Mouse (Mus musculus): ENCODE results near the gene Arhgef3.
"Not testable (repeated sequence)": the region's sequence is repeated elsewhere in the genome, so short reads cannot be mapped to it uniquely, and the experiment has no call there.

Gene Arhgef3

DNA sequence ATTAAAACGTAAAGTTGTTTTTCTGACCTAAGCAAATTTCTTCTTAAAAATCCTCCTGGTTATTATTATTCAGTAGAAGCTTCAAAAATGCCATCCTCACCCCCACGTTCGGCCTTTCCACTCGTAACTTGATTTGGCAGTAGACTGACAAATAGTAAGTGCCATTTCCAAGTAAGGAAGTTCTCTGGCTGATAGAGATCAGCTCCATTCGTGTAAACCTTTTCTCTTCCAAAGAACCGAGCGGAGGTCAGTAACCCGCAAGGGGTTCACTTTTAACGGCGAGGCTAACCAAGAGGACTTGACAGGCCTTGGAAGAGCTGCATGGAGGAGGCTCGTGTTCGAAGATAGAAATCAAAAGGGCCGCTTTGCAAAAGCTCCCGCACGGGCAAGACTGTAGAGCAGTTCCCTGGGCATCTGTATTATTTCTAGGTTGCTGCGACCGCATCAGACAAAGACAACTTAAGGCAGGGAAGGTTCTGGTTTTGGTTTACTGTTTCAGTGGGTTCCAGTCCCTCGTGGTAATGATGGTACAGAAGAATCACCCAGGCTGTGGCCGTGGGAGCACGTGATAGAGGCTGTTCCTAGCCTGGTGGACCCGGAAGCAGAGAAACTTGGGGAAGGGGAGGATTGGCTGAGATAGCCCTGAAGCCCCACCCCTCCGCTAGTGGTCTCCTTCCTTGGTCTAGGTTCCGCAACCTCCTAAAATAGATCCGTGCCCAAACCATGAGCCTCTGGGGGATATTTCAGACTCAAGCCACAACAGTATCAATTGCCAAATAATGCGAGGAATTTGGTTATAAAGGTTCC is 117.5 kb downstream of the Arhgef3 start:
- no peak for DNase-seq (ENCODE audit: low spot score)

DNA sequence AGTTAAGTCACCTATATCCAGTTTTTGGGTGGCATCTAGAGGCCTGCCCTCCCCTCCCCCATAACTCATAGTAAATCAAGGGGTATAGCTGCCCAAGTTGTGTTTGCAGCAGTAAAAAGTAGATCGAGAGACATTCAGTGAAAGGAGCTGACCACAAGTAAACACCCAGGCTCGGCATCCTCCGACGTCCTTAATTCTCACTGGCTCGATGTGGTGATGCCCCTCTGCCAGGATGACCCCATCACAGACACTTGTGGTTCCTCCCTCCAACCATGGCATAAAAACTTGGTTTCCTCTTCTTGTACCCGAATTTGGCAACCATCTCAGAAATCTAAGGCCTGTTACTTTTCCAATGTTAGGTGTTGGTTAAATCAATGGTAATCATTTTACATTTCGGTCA is 118.4 kb downstream of the Arhgef3 start:
- DNase-seq (ENCODE audit: low spot score): no peak

DNA sequence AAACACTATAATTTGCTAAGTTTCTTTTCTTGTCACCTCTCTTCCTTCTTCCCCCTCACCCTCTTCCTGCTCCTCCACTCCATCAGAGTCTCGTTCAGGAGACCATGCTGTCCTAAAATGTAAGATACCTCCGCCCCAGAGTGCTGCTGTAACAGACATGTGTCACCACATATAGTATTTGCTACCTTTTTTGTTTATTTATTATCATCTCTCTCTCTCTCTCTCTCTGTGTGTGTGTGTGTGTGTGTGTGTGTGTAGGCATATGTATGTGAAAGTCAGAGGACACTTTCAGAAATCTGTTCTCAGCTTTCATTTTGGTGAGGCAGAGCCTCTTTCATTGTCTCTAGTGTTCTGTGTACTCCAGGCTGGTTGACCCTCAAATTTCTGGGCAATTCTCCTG is 119.0 kb downstream of the Arhgef3 start:
- no peak for DNase-seq (ENCODE audit: low spot score)

DNA sequence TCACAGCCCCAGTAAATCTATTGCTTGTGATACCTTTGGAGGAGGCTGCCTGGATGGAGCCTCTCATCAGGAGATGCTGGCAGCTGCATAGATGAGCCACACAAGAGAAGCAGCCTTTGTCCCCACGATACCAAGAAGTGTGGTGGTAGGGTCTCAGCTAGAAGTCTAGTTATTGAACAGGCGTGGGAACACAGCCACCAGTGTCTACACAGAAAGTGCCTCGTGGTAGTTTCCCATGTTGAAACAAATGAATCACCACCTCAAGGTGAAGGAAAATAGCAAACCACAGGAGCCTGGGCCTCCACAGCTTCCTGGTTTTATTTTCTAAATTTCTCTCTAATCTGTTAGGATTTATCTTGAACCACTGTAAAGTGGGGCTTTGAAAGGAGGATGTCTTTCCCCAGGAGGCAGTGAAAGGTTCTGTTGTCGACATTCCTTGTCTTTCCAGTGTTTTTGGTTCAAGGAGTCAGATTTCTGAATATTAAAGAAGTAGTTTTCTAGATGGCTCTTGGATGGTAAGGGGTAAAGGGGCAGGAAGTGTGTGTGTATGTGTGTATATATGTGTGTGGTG is 119.7 kb downstream of the Arhgef3 start:
- DNase-seq (ENCODE audit: low spot score): no peak

DNA sequence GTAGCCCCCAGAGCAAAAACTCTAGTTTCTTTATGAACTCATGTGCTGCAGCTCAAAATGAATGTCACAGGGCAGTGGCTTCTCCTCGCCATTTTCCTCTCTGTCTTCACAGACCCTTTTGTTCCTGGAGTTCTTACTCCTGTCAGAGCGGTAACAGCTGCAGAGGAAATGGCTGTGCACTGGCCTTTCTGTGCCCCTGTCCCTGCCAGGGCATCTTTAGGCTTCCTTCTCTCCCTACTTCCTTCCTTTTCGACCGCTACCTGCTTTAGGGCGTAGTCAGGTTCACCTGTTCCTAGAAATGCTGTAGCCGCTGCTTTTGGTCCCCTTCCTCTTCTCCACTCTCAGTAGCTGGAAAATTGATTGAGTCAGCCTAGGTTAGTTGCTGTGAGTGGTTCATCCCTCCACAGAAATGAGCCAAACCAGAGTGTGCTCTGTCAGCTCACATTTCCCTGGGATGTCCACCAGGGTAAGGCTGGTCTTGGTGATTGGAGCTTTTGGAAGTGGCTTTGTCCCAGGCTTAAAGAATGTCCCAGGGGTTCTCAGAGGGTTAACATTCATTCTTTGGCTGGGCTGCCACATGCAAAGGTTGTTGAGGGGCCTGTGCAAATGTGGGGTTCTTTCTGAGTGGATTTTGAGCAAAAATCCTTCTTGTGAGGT is 121.3 kb downstream of the Arhgef3 start:
- no peak for DNase-seq (ENCODE audit: low spot score)

DNA sequence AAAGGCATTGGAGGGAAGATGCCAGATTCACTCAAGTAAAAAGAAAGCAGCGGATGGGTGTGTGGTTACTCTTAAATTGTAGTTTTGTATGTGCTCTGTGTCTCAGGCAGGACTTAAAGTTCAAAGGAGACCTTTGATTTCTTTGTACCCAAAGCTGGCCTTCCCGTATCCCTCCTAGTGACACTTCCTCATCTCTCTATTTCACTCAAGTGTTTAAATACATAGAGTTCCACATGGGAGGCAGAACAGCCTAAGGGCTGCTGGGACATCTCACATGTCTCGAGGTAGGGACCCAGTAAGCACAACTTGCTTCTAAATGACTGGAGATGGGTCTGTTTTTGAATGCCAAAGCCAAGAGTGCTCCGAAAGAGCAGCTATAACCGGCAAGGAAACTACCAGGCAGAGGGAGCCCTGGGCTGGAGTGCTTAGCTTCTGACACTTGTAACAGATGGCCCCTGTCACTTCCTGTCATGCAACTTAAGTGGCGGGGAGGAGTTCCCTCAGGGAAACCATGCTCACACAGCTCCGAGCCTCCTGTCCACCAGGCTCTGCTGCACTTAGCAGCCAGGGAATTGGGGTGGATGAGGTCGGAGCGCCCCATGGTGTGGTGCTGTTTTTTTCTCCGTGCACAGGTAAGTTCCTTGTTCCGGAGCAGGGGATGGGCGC is 123.0 kb downstream of the Arhgef3 start:
- DNase-seq (ENCODE audit: low spot score): no peak

DNA sequence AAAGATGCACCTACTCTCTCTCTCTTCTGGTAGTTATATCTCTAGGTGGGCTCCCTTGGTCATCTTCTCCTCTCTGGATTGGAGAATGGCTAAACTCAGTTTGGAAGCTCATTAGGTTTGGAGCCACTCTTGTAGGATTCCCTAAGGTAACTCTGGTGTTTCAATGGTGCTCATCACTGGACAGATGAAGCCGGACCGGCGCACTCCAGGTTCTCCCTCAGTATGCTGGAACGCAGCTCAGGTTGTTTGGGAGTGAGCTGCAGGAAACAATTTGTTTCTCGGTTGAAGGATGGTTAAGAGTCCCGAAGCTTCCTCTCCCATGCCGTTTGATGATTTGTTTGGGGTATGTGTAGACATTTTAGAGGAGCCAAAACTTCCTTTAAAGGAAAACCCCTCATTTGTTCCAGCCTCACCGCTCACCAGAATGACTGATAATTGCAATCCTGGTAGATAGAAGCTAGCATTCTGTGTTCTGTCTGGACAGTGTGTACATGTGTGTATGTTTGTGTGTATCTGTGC is 124.0 kb downstream of the Arhgef3 start:
- no peak for DNase-seq (ENCODE audit: low spot score)

DNA sequence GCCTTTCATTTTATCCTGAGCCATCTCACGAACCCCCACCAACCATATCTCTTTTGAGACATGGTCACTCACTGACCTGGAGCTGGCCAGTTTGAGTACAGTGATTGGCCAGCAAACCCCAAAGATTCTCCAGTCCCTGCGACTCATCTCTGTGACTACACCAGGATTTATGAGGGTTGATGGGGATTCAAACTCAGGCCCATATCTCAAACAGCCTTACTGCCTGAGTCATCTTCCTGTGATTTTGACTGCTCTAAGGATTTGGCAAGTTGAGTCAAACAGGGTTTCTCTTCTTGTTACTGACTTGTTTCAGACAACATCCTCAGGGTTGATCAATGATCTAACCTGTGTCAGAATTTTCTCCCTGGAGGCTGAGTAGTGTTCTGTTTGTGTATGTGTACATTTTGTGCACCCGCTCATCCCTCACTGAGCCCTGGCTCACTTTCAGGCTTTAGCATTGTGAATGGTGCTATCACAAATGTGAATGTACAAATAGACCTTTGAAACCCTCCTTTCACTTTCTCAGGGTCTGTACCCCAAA is 124.9 kb downstream of the Arhgef3 start:
- no peak for DNase-seq (ENCODE audit: low spot score)

DNA sequence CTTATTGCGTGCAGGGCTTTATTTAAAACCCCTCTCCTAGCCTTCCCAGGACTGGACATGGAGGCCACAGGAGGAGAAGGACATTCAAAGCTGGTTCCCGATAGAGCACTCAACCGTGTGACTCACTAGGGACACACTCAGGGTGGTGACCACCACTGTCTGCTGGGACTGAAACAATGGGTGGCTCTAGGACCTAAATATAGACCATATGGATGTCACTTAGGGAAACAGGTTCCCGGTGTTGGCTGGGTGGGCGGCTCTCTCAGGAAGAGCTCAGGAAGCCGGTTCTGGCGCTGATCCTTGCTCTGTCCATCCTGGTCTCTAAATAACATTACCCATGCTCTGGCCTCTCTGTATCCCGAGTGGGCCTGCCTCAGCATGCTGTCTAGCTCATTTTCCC is 127.6 kb downstream of the Arhgef3 start:
- DNase-seq (ENCODE audit: low spot score): no peak

DNA sequence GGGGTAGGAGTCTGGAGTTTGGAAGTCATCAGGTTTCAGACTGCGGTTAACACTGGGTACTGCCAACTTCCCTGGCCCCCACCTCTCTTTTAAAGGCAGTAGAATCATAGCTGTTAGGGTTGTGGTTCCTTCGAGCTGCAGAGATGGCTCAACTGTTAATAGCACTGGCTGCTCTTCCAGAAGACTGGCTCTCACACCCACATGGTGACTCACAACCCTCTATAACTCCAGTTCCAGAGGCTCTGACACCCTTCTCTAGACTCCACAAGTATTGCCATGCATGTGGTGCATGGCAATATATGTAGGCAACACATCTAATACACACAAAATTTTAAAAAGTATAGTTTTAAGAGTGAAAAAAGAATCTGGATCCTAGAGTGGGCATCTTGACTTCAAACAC is 128.1 kb downstream of the Arhgef3 start:
- no peak for DNase-seq (ENCODE audit: low spot score)

DNA sequence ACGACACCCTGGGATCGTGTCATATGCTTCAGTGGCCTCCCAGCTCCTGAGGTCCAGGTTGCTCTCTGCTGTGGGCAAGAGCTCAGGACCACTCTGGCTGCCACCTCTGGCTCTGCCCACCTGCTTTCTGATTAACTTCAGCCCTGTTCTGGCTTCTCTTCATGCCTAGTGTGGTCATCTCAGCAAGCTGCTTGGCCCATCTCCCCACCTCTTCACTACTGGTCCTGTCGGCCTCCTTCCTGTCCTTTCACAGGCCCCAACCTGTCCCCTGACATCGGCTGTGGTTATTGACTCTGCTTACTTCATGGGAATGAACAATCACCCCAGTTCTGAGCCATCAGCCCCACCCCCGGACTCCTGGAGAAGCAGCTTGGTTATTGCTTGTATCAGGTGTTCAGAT is 128.9 kb downstream of the Arhgef3 start:
- no peak for DNase-seq (ENCODE audit: low spot score)

DNA sequence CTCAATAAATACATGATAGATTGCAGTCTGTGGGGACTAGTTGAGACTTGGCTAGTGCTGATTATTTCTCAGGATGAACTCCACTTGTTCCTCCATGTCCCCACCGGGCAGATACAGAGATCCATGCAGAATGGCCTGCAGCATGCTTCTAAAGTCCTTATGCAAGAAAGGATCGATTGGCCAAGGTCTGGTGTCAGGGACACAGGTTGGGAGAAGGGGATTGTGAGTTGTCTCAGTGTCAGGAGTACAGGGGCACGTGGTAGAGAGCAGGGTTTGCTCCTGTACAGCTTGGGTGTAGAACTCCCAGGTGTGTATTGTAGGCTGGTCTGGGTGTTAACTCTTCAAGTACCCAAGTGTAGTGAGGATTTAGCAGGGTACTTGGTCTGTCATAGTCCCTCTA is 130.2 kb downstream of the Arhgef3 start:
- DNase-seq (ENCODE audit: low spot score): no peak

DNA sequence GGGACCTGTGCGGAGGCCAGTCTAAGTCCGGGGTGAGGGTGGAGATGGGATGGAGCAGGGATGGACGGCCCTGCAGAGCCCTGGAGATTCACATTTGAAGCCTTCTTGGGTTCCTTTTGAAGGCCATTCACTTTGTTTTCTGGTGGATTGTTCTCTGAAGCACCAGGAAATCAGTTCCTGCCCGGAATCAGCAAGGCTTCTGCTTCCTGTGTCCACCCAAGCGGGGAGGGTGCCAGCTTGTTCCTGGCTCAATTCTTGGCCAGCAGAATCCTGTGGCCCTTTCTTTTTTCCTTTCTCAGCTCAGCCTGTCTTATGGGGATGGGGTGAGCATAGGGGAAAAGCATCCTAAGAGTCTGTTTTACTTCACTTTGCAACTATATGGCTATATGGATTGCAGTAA is 131.7 kb downstream of the Arhgef3 start:
- no peak for DNase-seq (ENCODE audit: low spot score)

DNA sequence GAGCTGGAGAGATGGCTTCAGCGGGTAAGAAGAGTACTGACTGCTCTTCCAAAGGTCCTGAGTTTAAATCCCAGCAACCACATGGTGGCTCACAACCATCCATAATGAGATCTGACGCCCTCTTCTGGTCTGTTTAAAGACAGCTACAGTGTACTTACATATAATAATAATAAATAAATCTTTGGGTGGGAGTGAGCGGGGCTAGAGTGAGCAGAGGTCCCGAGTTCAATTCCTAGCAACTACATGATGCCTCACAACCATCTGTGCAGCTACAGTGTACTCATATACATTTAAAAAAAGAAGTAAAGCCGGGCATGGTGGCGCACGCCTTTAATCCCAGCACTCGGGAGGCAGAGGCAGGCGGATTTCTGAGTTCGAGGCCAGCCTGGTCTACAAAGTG is 132.2 kb downstream of the Arhgef3 start:
- DNase-seq (ENCODE audit: low spot score): not testable (repeated sequence)

DNA sequence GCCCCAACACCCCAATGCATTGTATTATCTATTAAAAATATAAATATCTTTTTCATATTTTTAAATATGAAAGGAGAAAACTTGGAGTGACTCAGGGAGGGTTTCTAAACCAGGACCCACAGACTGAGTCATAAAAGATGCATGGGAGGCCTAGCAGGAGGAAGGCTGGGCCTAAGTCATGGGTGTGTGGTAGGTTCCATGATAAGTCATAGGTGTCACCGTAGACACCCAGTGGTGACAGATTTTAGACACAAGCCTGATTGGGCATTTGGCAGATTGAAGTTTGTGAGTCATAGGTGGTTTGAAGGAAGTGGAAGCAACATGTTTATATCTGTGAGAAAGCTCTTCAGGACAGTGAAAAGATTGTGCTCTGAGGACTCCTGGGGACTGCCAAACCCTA is 134.4 kb downstream of the Arhgef3 start:
- no peak for DNase-seq (ENCODE audit: low spot score)

DNA sequence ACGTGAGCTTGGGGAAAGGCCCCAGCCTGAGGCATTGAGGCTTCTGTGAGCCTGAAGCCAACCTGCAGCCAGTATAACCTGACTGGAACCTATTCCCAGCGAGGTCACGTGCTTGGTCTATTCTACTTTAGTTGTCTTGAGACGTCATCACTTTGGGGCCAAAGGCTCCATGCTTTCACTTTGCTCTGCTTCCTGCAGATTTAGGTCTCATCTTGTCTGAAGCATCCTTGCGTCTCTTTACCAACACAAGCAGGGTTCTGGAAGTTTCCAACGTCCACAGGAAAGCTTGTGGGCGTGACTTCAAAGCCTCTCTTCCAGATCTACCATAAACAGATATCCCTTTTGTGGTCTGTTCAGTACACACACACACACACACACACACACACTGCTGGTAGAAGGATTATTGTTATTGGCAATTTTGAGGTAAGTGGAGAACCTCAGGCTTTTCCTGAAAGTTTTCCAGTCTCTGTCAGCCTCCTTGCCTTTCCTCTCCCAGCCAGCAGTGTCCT is 135.6 kb downstream of the Arhgef3 start:
- DNase-seq (ENCODE audit: low spot score): no peak

DNA sequence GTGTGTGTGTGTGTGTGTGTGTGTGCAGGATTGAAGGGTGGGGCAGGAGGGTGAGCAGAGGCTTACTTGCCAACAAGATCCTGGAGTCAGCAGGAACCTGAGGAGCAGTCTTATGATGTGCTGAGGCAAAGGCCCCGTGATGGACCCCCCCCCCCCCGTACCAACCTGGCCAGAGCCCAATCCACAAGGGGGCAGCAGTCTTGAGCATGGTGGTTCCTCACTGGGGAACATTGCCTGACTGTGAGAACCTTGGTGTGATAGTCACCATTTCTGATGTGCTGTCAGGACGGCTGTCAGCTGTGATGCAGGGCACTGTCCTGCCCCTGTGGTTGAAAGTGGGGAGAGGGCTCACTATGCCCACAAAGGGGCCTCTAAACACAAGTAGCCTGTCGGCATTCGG is 138.7 kb downstream of the Arhgef3 start:
- DNase-seq (ENCODE audit: low spot score): no peak

DNA sequence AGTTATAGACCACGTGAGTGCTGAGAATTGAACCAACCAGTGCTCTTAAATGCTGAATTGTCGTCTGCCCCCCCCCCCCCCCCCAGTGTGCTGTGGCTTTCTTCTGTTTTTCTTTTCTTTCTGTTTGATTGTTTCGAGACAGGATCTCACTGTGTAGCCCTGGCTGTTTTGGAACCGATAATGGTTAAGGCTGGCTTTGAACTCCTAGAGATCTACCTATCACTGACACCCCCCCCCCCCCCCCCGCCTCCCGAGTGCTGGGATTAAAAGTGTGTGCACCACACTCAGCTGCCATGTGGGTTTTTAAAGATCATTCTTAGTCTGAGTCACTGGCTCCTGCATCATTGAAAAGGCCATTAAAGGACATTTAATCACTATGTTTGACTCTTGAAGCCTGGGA is 147.7 kb downstream of the Arhgef3 start:
- DNase-seq (ENCODE audit: low spot score): no peak

DNA sequence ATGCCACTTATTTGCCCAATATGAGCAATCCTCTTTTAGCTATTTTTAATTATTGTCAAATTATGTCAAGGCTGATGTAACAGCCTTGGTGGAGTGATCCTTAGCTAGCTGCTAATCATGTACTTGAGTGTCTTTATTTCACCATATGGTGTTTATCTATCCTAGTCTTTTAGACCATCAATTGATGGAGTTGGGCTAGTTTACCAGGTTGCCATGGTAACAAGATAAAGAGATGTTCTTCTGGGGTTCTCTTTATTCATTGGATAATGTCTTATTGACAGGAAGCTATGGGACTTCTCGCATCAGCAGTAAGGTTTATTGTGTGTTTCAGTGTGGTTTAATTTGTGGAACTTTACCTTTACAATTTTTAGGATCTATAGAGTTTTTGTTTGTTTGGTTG is 151.9 kb downstream of the Arhgef3 start:
- no peak for DNase-seq (ENCODE audit: low spot score)

DNA sequence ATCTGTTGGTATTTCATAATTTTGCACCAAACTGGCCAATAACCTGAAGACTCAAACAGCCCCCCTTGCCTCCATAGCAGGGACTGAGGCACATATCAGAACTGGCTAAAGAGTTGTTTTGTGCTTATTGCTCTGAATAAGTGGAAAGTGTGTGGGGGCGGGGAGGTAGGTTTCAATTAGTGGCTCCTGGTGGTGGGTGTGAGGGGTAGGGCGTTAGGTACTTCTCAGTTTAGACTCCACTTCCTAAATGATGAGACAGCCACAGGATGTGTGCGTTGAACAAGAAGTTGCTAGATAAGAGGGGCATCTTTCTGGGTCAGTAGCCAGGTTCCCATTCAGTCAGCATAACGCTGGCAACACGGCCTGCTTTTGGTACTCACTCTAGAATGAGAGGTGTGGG is 153.4 kb downstream of the Arhgef3 start:
- DNase-seq (ENCODE audit: low spot score): no peak

DNA sequence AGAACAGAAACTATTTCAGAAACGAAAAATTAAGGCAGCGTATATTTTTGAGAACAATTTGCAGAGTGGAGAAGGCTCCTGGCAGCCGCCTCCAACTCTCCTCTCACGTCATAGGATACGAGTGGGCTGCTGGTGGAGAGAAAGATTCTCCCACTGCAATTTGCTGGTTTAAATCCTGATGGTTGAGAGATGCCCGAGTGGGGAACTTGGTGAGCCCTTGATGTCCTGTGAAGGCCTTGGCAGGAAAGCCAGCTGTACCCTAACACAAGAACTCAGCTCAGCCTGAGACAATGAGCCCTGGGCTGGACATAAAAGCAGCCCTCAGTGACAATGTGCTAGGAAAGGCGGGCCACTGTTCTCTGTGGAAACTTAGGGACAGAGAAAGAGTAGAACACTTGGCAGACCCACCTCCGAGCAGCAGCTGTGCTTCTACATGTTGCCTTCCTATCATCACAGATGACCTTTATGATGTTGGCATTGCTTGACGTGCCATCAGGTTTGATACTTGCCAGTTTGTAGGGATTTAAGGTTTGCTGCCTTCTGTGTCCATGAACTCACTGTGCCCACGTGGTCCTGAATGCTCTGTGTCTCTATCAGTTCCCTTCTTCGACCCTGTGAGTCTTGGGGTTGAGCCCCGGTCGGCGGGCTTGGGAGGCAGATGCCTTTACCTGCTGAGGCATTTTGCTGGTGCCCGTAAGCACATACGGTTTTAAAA is 154.4 kb downstream of the Arhgef3 start:
- no peak for DNase-seq (ENCODE audit: low spot score)

DNA sequence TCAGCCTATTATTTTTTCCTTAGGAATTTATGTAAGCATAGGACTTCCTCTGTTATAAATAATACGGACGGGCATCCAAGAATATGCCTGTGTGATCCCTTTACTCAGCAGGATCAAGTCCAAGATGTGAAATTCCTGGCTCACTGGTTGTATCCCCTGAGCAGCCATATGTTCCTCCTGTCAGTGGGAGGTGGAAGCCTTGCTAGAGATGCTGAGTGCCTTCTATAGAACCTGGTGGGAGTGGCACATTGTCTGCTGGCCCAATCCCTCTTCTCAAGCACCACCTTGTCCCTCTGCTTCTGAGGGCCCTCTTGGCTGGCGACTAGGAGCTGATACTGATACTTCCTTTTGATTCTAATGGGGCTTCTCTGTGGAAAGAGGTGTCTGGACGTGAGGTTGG is 155.1 kb downstream of the Arhgef3 start:
- no peak for DNase-seq (ENCODE audit: low spot score)

Data from urinary bladder, postnatal 10 days (tissue).